Mouse (Mus musculus): ENCODE results near the gene Adcyap1.

- no peak for TF ChIP-seq CTCF (conservative IDR thresholded peaks at IDR 0.05; ENCODE audit: low read length)
- no peak for TF ChIP-seq POU5F1 (IDR thresholded peaks at IDR 0.05; ENCODE audit: borderline replicate concordance, low read length)
- no peak for TF ChIP-seq NANOG (IDR thresholded peaks at IDR 0.05; ENCODE audit: borderline replicate concordance, low read length)
These were observed 2.6 kb downstream of the Adcyap1 start for GRCm38 (mm10) chr17:93201265-93201925.

All from E14TG2a.4 (cell line).